Mouse (Mus musculus) inflammation-experienced regulatory T-cells, adult 6 months (primary cell): ENCODE results near the gene D230025D16Rik. TPM values are rescaled to one million over a fixed set of nuclear protein-coding genes. Genes with fewer than 3 reads are reported as not detected.
"Not testable (repeated sequence)": the region's sequence is repeated elsewhere in the genome, so short reads cannot be mapped to it uniquely, and the experiment has no call there.

Experiments
- ATAC-seq: one replicate; pipeline ENCODE4 v1.8.0; 2017
- polyA plus RNA-seq, 3 experiments: library from polyadenylated mRNA; unstranded; fragments of 100-300 nt; shearing (Covaris generic); gene quantifications; one replicate each; pipeline ENCODE4 v1.2.1; 2017

The D230025D16Rik gene
- polyA plus RNA-seq: 10 to 100 TPM; 11.1 to 14.6 (median 12.1) TPM

GRCm38 (mm10) chr8:105224413-105225271 is at the start of gene D230025D16Rik:
Gene D230025D16Rik, plus strand, starts transcription at chr8:105225145.
- ATAC-seq: peak; percentile 91

- ATAC-seq: not testable (repeated sequence)
These were observed 49.7 kb upstream of the D230025D16Rik start for GRCm38 (mm10) chr8:105175287-105175686.

- ATAC-seq: no peak
These were observed 46.6 kb upstream of the D230025D16Rik start for GRCm38 (mm10) chr8:105178211-105178800.

- no peak for ATAC-seq
These were observed 42.7 kb upstream of the D230025D16Rik start for GRCm38 (mm10) chr8:105182201-105182600.

GRCm38 (mm10) chr8:105186467-105187005 is 38.4 kb upstream of the D230025D16Rik start:
- no peak for ATAC-seq

GRCm38 (mm10) chr8:105192182-105192581 is 32.8 kb upstream of the D230025D16Rik start:
- no peak for ATAC-seq

- no peak for ATAC-seq
These were observed 19.2 kb upstream of the D230025D16Rik start for GRCm38 (mm10) chr8:105205748-105206147.

- ATAC-seq: no peak
These were observed 18.1 kb upstream of the D230025D16Rik start for GRCm38 (mm10) chr8:105206766-105207275.

- ATAC-seq: no peak
These were observed 17.2 kb upstream of the D230025D16Rik start for GRCm38 (mm10) chr8:105207675-105208273.

- no peak for ATAC-seq
These were observed 15.5 kb upstream of the D230025D16Rik start for GRCm38 (mm10) chr8:105209153-105210110.

- ATAC-seq: no peak
These were observed 10.8 kb upstream of the D230025D16Rik start for GRCm38 (mm10) chr8:105214104-105214503.

GRCm38 (mm10) chr8:105217926-105218522 is 6.9 kb upstream of the D230025D16Rik start:
- ATAC-seq: peak; percentile 71

- no peak for ATAC-seq
These were observed 1.1 kb upstream of the D230025D16Rik start for GRCm38 (mm10) chr8:105223850-105224249.

- peak; percentile 46 for ATAC-seq
These were observed 288 bp downstream of the D230025D16Rik start for GRCm38 (mm10) chr8:105225272-105225593.

- no peak for ATAC-seq
These were observed 972 bp downstream of the D230025D16Rik start for GRCm38 (mm10) chr8:105225917-105226316.

GRCm38 (mm10) chr8:105231503-105232320 is 6.8 kb downstream of the D230025D16Rik start:
- ATAC-seq: no peak

GRCm38 (mm10) chr8:105232321-105232693 is 7.4 kb downstream of the D230025D16Rik start:
- not testable (repeated sequence) for ATAC-seq

GRCm38 (mm10) chr8:105233126-105233935 is 8.4 kb downstream of the D230025D16Rik start:
- ATAC-seq: no peak

GRCm38 (mm10) chr8:105235206-105235605 is 10.3 kb downstream of the D230025D16Rik start:
- no peak for ATAC-seq
